Mouse (Mus musculus) heart, embryonic 14.5 days (tissue): Measurements from ENCODE around the gene Saxo2. TPM values are rescaled to one million over a fixed set of nuclear protein-coding genes. Genes with fewer than 3 reads are reported as not detected.
A peak's percentile ranks its signal among the peaks of the same experiment; 100 is the strongest.

ENCODE experiments used
- ATAC-seq: fragments of 200-750 bp; cut with Nextera tagmentation; 2 replicates; pipeline ENCODE4 v1.8.0; 2017; ENCODE audit warnings: low read depth, moderate TSS enrichment; ENCODE audit not compliant: insufficient number of reproducible peaks, insufficient read depth, low FRiP score
- H3K27ac ChIP-seq, 2 experiments: fragments of 200-500 bp in 1 of 2; fragments of 300-500 bp in 1 of 2; sonication (generic) in 1 of 2; replicated peaks in 1 of 2; 2 replicates each; pipeline ENCODE4 v1.5.1; 2012 to 2014; ENCODE audit warnings: low read depth in 2 of 2, low read length in 2 of 2, control low read depth in 1 of 2, mild to moderate bottlenecking in 1 of 2, mixed read lengths in 1 of 2; ENCODE audit not compliant: control insufficient read depth in 1 of 2, insufficient read depth in 1 of 2
- H3K27me3 ChIP-seq: fragments of 300-500 bp; sonication (generic); 2 replicates; pipeline ENCODE4 v1.6.1; 2014; ENCODE audit warnings: mild to moderate bottlenecking, low read length, control low read depth; ENCODE audit not compliant: control insufficient read depth, insufficient read depth
- H3K36me3 ChIP-seq: fragments of 300-500 bp; sonication (generic); 2 replicates; pipeline ENCODE4 v1.6.1; 2014; ENCODE audit warnings: mild to moderate bottlenecking, control low read depth, low read length, mixed read lengths; ENCODE audit not compliant: control insufficient read depth, insufficient read depth
- H3K4me1 ChIP-seq, 2 experiments: fragments of 200-500 bp in 1 of 2; fragments of 300-500 bp in 1 of 2; sonication (generic) in 1 of 2; 2 replicates each; pipeline ENCODE4 v1.6.1; 2012 to 2014; ENCODE audit warnings: low read length in 2 of 2, control low read depth in 1 of 2, mixed read lengths in 1 of 2; ENCODE audit not compliant: control insufficient read depth in 2 of 2, insufficient read depth in 2 of 2
- H3K4me2 ChIP-seq: fragments of 300-500 bp; sonication (generic); 2 replicates; pipeline ENCODE4 v1.6.1; 2014; ENCODE audit warnings: mild to moderate bottlenecking, low read length
- H3K4me3 ChIP-seq, 2 experiments: fragments of 200-500 bp in 1 of 2; fragments of 300-500 bp in 1 of 2; sonication (generic) in 1 of 2; 2 replicates each; pipeline ENCODE4 v1.5.1; 2012 to 2014; ENCODE audit warnings: low read length in 2 of 2, mild to moderate bottlenecking in 2 of 2, control low read depth in 1 of 2, low read depth in 1 of 2, moderate library complexity in 1 of 2; ENCODE audit not compliant: control insufficient read depth in 1 of 2, insufficient read depth in 1 of 2
- H3K9ac ChIP-seq: fragments of 300-500 bp; sonication (generic); 2 replicates; pipeline ENCODE4 v1.6.1; 2014; ENCODE audit warnings: mild to moderate bottlenecking, low read length
- H3K9me3 ChIP-seq: fragments of 300-500 bp; sonication (generic); 2 replicates; pipeline ENCODE4 v1.6.1; 2016; ENCODE audit warnings: low read length, control low read depth; ENCODE audit not compliant: control insufficient read depth
- WGBS: fragments of 180-500 bp; shearing (Covaris S2); extraction: QIAGEN DNeasy Blood & Tissue Kit; methylation state at CpG from one replicate; pipeline ENCODE4 v1.1.7; 2014; 5-methylcytosine and 5-hydroxymethylcytosine counted together
- polyA plus RNA-seq: library from polyadenylated mRNA; unstranded; fragments of >200 nt; fragmentation: Nextera tagmentation; extraction: Ambion mirVana; gene quantifications from 2 replicates; pipeline ENCODE4 v1.2.1, GENCODE M21; 2014

Saxo2 gene
- 6.8 and 13.9 TPM in 2 replicates for polyA plus RNA-seq

DNA sequence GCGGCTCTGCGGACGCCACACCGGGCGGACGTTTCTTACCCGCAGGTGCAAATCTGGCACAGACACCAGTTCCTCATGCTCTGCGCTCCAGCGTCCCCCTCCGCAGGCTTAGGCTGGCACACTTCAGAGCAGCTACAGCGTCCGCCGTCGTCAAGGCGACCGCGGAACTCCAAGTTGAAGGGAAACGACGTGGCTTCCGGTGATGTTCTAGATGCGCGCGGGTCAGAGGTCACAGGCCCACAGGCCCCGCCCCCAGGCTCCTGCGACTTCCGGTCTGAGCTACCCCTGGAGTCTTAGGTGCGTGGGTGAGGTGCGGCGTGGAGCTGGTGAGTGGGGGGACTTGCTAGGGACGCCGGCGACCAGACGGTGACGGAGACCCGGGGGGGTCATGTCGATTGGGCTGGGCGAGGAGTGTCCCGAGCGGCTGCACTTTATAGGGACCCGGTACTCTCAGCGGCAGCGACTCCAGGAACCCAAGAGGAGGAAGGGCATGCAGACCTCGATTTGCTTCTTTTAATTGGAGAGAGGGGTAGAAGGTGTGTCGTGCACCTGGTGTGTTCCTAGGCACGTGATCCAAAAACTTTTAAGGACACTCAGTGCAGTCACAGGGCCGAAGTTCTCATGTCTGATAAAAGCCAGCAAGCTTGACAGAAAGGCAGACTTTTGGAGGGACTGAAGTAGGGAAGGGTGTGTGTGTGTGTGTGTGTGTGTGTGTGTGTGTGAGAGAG is at the start of gene Saxo2, which contains the start of gene Efl1:
TSS of gene Saxo2 (minus strand) at position 176 of the 728 bp plus-strand sequence.
TSS of gene Efl1 (plus strand) at position 262 of the 728 bp plus-strand sequence.
- Histone ChIP-seq H3K9me3 (no peaks in the 10 kb centered on the region), H3K4me1 (peaks cover 2 to 10% of the 10 kb centered on the region in 2 experiments; a peak in 3 of 4 replicates), H3K27me3 (no peaks in the 10 kb centered on the region), H3K36me3 (peaks cover 12% of the 10 kb centered on the region), H3K9ac (peak within 1 kb of the TSS; percentile 78), H3K4me2 (peak within 1 kb of the TSS; percentile 72), H3K27ac (no peak within 1 kb of the TSS), H3K4me3 (peak within 1 kb of the TSS; percentile 72 to 79)
- under 1% methylated on average over 46 of the region's 46 CpGs for WGBS
- peak; percentile 92 for ATAC-seq

GRCm38 (mm10) chr7:82697668-82698067 is 49.3 kb upstream of the Saxo2 start:
- H3K9me3 ChIP-seq: no peaks in the 10 kb centered on the region
- no peak overlapping the region for H3K9ac ChIP-seq
- ATAC-seq: no peak
- H3K36me3 ChIP-seq: peaks cover 82% of the 10 kb centered on the region
- no peaks in the 10 kb centered on the region for H3K27me3 ChIP-seq
- WGBS: 75% methylated on average over 8 of the region's 8 CpGs
- no peaks in the 10 kb centered on the region for H3K4me1 ChIP-seq
- H3K4me3 ChIP-seq: no peak overlapping the region
- no peak overlapping the region for H3K4me2 ChIP-seq
- no peak overlapping the region for H3K27ac ChIP-seq

DNA sequence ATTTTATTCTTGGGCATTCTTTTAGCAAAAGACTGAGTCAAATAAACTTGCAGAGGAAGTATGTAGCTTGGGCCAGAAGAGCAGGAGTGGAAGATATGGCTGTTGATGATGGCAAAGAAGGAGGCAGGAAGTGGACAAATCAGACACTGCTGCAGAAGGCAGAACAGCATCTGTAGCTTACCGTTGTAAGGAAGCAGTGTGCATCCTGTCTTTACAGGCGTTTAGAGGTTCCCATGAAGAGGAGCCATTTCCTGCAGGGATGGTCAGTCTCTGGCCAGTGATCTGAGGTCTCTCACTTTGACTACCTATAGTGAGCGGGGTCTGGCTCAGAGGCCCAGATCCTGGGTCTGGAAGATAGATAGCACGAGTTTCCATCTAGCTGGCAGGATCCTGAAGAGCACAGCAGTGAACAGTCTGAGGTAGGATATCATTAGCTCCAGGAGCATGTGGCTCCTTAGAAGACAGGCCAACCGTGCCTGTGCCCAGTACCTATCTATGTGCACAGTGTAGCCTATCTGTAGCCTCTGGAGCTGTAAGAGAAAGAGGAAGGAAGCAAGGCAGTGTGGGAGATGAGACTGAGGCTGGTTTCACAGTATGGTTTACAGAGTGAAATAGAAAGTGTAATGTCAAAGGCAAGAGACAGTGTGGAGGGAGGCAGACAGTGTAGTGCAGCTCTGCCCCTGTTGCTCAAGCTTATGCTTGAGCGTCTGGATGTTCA is 42.9 kb upstream of the Saxo2 start:
- no peaks in the 10 kb centered on the region for H3K27me3 ChIP-seq
- H3K4me3 ChIP-seq: no peak overlapping the region
- H3K4me2 ChIP-seq: no peak overlapping the region
- no peak overlapping the region for H3K9ac ChIP-seq
- H3K27ac ChIP-seq: peak overlapping the region; percentile 8 to 37; a peak in 1 of 4 replicates
- 61% methylated on average over 6 of the region's 6 CpGs for WGBS
- ATAC-seq: no peak
- H3K4me1 ChIP-seq: peaks cover 2 to 7% of the 10 kb centered on the region in 2 experiments; a peak in 1 of 4 replicates
- H3K9me3 ChIP-seq: no peaks in the 10 kb centered on the region
- peaks cover 46% of the 10 kb centered on the region for H3K36me3 ChIP-seq

DNA sequence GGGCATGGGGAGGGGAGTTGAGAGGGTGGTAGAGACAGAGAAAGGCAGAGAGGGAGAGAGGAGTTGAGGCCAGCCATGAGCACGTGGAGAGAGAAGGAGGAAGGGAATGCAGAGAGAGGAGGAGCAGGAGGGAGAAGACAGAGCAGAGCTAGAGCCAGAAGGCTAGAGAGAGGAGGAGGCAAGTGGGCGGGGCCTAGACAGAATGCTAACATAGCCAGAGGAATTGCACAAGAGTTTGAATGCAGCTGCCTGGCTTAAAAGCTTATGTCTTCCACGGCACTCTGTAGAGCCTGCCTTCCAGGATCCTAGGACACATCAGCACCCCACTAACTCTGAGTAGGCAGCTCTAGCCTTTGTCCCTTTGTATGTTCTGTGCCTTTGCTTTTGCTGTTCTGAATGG is 40.4 kb upstream of the Saxo2 start:
- no peak for ATAC-seq
- Histone ChIP-seq H3K4me2 (no peak overlapping the region), H3K9ac (no peak overlapping the region), H3K27ac (no peak overlapping the region), H3K4me1 (peaks cover 2 to 7% of the 10 kb centered on the region in 2 experiments; a peak in 1 of 4 replicates), H3K36me3 (peaks cover 39% of the 10 kb centered on the region), H3K4me3 (no peak overlapping the region), H3K27me3 (no peaks in the 10 kb centered on the region), H3K9me3 (no peaks in the 10 kb centered on the region)
- 36% methylated on average over 3 of the region's 3 CpGs for WGBS

- H3K27ac ChIP-seq: no peak overlapping the region
- H3K9me3 ChIP-seq: no peaks in the 10 kb centered on the region
- no peak overlapping the region for H3K9ac ChIP-seq
- H3K4me2 ChIP-seq: no peak overlapping the region
- no peaks in the 10 kb centered on the region for H3K27me3 ChIP-seq
- peaks cover 59% of the 10 kb centered on the region for H3K36me3 ChIP-seq
- WGBS: 93% methylated on average over 5 of the region's 5 CpGs
- H3K4me3 ChIP-seq: no peak overlapping the region
- H3K4me1 ChIP-seq: no peaks in the 10 kb centered on the region
- no peak for ATAC-seq
Observed at GRCm38 (mm10) chr7:82679901-82680300, 31.6 kb upstream of the Saxo2 start.

- Histone ChIP-seq H3K27me3 (no peaks in the 10 kb centered on the region), H3K9ac (no peak overlapping the region), H3K36me3 (peaks cover 68% of the 10 kb centered on the region), H3K4me3 (no peak overlapping the region), H3K4me2 (no peak overlapping the region), H3K9me3 (no peaks in the 10 kb centered on the region), H3K4me1 (no peaks in the 10 kb centered on the region), H3K27ac (no peak overlapping the region)
- 79% methylated on average over 6 of the region's 6 CpGs for WGBS
- no peak for ATAC-seq
Observed at GRCm38 (mm10) chr7:82676834-82677233, 28.5 kb upstream of the Saxo2 start.

GRCm38 (mm10) chr7:82676001-82676400 is 27.7 kb upstream of the Saxo2 start:
- H3K27me3 ChIP-seq: no peaks in the 10 kb centered on the region
- H3K4me1 ChIP-seq: no peaks in the 10 kb centered on the region
- no peak overlapping the region for H3K27ac ChIP-seq
- WGBS: 88% methylated on average over 5 of the region's 5 CpGs
- H3K4me3 ChIP-seq: no peak overlapping the region
- no peak overlapping the region for H3K4me2 ChIP-seq
- peaks cover 68% of the 10 kb centered on the region for H3K36me3 ChIP-seq
- H3K9me3 ChIP-seq: no peaks in the 10 kb centered on the region
- no peak for ATAC-seq
- H3K9ac ChIP-seq: no peak overlapping the region
